Mouse (Mus musculus): Measurements from ENCODE around the gene 4933424G06Rik. TPM values are rescaled to one million over a fixed set of nuclear protein-coding genes. Genes with fewer than 3 reads are reported as not detected.

The 4933424G06Rik gene
- polyA plus RNA-seq (2012; rRNA removed) = 0.31 and 0.32 TPM in 2 replicates

DNA sequence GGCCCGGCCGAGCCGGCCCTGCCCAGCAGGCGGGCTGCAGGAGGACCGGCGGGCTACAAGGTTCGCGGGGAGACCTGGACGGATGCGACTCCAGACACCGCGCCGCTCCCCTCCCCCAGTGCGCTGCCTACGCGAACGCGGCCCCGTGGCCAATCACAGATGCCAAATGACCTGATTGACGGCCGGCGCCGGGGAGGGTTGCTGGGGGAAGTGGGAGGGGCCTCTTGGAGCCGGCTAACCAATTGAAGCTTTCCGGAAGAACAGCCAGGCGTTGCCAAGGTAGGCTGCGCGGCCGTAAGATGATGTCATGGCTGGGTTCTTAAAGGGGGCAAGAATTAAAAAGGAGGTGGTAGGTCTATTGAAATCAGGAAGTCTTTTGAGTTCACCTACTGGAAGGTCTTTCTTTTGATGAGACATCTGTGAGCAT, at the start of gene 4933424G06Rik:
Gene 4933424G06Rik (plus strand): TSS at position 296 of the 427 bp plus-strand sequence.

DNA sequence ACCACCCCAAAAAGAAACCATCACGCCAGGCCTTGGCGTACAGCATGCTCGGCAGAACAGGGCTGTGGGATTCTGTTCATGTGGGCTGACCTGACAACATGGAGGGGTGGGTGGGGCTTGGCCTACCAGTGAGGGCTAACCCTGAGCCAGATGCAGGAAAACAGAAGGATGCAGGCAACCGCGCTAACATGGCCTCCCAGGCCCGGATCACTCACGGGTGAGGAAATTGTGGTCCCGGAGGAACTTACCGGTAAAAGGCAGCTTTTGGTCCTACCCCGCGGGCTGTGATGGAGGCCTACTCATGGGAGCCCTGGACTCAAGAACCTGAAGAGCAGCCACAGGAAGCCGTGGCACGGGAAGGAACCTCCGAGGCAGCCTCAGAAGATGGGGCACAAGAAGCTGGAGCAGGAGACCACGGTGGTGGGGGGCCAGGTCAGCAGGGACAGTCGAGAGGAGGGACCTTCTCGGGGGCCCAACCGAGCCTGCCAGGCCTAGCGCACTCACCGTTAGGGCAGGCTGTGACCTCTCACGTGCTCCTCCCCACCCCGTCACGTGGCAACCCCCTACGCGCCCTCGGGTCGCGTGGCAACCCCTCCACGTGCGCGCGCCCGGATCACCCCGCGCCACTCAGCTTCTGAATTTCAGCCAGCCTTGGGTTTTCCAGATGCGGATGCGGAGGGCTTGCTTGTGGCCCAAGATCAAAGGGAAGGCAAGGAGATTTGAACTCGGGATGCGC, 27.2 kb upstream of the 4933424G06Rik start, which contains the start of gene Fam178b:
Gene Fam178b (minus strand): TSS at position 564 of the 736 bp plus-strand sequence.

DNA sequence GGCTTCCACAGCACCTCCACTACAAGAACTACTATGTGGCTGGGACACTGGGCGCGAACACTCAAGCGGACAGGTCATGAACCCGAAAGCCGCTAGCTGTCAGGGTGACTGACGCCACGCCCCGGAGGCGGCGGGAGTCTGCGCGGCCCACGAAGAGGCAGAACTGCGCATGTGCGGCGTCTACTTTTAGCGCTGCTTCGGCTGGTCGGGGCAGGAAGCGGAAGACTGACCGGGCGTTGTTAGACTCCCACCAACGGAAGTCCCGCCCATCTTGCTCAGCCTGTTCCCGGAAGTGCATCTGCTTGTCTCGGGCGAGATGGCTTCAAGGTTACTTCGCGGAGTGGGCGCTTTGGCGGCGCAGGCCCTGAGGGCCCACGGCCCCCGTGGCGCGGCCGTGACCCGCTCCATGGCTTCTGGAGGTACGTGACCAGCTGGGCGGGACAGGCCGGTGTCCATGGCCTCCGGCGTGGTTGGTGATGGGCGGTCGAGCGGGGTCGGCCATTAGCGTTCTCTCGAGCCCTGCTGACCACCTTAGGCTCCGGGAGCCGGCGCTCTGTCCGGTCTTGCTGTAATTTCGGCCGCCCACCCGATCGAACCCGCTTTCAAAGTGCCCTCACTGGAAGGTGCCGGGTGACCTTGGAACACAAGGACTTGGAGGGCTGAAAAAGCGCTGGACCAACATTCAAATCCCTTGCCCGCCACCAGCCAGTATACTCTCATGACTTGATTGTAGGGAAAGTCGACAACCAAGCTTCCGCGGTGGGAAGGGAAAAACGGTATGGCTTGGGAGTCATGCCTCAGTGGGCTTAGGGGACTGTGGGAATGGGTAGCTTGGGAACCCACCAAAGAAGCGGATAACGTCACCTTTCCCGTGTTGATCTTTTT, 18.4 kb upstream of the 4933424G06Rik start, which contains the start of gene Cox5b:
Gene Cox5b (plus strand): TSS at position 179 of the 885 bp plus-strand sequence.

DNA sequence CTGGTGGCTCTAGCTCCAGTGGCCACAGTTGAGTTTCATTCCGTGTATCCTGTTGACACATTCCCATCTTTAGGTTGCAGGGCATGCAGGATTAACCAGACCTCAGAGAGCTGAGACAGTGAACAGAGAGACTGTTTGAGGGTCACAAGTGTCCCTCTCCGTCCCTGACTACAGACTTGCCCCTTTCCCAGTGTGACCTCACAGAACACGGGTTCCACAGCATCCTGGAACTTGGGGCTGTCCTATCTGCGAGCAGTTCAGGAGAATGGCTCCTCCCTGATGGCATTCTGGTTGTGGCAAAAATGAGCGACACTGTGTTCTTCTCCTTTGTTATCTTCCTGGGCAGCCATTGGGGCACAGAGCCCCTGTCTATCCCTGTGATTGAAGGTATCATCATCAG, 4.4 kb downstream of the 4933424G06Rik start, which contains the start of gene Actr1b:
Gene Actr1b (minus strand): TSS at position 112 of the 400 bp plus-strand sequence.

DNA sequence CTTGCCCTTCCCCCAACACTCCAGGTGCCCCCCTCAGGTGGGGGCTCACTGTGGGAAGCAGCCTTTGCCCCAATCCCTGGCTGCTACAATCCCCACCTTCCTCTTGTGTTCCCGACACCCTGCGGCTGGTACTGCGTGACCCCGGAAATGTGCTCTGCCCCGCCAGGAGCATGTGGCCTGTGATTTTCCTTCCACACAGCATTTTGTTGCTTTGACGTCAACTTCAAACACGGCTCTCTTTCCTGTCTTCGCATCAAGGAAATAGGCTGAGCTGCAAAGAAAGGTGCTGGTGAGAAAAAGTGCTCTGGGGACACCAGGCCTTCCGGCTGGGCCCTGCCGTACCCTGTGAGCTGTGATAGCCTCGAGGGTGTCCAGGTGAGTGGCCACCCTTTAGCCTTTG, 51.6 kb downstream of the 4933424G06Rik start, which contains the start of gene Zap70:
Gene Zap70 (plus strand): TSS at position 231 of the 400 bp plus-strand sequence.

Other genes with a start within 250 kb of the 4933424G06Rik start
- 5.0 and 5.3 TPM in 2 replicates for gene Cnnm4, start 238.5 kb upstream of the 4933424G06Rik start, polyA plus RNA-seq (2012; rRNA removed)
- 29.8 and 32.0 TPM in 2 replicates for gene Cnnm3, start 198.3 kb upstream of the 4933424G06Rik start, polyA plus RNA-seq (2012; rRNA removed)
- 13.1 and 15.4 TPM in 2 replicates for gene Ankrd23, start 173.3 kb upstream of the 4933424G06Rik start, polyA plus RNA-seq (2012; rRNA removed)
- gene Gm42417, start 170.7 kb upstream of the 4933424G06Rik start, polyA plus RNA-seq (2012; rRNA removed) = 0.14 TPM in 1 of 2 replicates, not detected in the other
- 19.0 and 19.9 TPM in 2 replicates for gene Ankrd39, start 162.7 kb upstream of the 4933424G06Rik start, polyA plus RNA-seq (2012; rRNA removed)
- gene Sema4c, start 151.8 kb upstream of the 4933424G06Rik start, polyA plus RNA-seq (2012; rRNA removed) = 53.8 and 56.0 TPM in 2 replicates
- gene Fam178b, start 27.0 kb upstream of the 4933424G06Rik start, polyA plus RNA-seq (2012; rRNA removed) = 0.27 and 0.30 TPM in 2 replicates
- 436 and 479 TPM in 2 replicates for gene Cox5b, start 18.7 kb upstream of the 4933424G06Rik start, polyA plus RNA-seq (2012; rRNA removed)
- 265 and 270 TPM in 2 replicates for gene Actr1b, start 4.3 kb downstream of the 4933424G06Rik start, polyA plus RNA-seq (2012; rRNA removed)
- 2.8 and 3.1 TPM in 2 replicates for gene Zap70, start 51.6 kb downstream of the 4933424G06Rik start, polyA plus RNA-seq (2012; rRNA removed)
- 33.1 and 34.1 TPM in 2 replicates for gene Tmem131, start 233.5 kb downstream of the 4933424G06Rik start, polyA plus RNA-seq (2012; rRNA removed)

Data from central nervous system, embryonic 18 days (tissue).